Mouse (Mus musculus) urinary bladder, postnatal 36 days (tissue): ENCODE results near the gene Srbd1.

Source experiments
- DNase-seq, 2 experiments: peaks; one replicate each; pipeline ENCODE4 v3.0.0; 2022; ENCODE audit warnings: low spot score in 2 of 2, mixed read lengths in 1 of 2

The Srbd1 gene

DNA sequence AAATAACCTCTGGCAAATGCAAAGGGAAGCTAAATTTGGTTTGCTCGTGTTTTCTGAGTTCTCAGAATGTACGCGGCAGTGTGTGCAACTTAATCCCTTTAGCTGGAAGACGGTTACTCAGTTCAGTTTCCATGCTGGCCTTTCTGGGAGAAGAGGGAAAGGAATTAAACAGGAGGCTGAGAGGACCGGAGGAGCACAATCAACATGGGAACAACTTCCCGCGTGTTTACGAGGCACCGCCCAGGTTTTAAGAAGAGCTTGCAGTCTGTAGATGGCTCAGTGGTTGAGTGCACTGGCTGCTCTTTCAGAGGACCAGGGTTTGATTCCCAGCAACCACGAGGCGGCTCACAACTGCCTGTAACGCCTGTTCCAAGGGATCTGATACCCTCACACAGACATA, 109.8 kb downstream of the Srbd1 start:
- DNase-seq, result no peak

DNA sequence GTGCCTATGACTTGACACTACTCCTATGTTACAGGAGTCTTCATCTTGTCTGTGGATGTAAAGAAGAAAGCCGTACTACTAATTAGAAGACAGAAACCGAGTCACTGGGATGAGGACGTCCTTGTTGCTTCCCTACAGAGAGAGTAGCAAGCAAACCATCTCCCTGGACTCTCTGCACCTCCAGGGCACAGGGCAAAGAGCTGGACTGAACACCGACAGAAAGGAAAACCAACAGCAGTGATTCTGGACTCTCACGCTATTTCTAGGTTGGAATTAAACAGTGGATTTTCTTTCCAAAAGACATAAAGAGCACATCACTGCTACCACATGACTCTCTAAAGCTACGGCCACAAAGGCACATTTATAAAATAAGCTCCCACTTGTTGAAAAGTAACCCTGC, 110.3 kb downstream of the Srbd1 start:
- DNase-seq, result no peak

DNA sequence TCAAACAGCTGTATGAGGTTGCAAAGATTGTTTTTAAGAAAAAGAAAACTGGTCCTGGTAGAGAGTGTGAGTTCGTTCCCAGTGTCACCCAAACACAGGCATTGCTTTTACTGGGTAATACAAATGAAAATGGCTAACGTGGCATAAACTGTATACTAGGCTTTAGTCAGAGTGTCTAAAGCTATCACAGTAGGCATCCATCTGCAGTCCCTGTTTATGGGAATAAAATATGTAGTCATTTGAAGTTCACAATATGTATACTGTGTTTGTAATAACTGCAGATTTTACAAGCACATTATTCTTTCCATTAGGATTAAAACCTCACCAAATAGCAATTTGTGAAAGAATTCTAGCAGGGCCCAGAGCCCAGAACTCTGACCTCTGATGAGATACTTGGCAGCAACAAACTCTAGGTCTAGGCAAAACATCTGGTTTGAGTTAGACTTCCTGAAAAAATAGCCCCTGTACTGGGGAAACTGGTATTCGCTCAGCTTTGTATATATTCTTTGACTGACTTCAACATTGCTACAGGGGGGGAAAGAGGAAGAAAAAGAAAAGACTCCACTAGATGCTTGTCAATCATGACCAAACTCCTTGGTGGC, 112.8 kb downstream of the Srbd1 start:
- DNase-seq, result peak in 1 of 2 experiments; percentile 10

DNA sequence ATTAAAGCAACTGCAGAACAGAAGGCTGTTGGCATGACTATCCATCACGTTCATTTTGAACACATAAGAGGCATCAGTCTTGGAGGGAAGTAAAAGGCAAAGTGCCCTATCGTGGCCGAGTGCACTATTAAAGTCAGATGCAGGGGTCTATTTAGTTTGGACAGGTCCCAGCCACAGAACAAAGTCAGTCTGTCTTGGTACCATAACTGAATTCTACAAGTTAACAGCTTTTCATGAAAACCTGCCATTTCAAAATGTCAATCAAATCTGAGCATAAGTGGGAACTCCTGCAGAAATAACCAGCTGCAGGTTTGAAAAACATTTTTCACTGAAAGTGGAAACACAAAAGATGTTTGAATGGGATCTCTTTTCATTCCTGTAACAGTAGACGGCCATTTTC, 115.0 kb downstream of the Srbd1 start:
- no peak for DNase-seq

DNA sequence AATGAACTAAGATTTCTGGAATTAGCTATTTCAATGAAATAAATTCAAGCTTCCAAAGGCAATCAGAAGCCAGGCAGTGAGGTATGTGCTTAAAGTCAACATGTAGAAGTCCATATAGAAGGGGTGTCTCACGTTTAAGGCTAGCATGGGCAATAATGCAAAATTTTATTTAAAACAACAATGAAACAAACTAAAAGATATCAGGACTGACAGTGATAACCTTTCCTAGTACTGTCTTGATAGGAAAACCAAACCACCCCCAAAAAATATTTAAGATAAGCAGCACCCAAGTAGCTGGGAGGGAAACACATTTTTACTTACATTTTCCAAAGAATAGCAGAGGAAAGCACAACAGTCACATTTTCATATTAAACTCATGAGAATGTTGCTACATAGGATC, 115.8 kb downstream of the Srbd1 start:
- no peak for DNase-seq

DNA sequence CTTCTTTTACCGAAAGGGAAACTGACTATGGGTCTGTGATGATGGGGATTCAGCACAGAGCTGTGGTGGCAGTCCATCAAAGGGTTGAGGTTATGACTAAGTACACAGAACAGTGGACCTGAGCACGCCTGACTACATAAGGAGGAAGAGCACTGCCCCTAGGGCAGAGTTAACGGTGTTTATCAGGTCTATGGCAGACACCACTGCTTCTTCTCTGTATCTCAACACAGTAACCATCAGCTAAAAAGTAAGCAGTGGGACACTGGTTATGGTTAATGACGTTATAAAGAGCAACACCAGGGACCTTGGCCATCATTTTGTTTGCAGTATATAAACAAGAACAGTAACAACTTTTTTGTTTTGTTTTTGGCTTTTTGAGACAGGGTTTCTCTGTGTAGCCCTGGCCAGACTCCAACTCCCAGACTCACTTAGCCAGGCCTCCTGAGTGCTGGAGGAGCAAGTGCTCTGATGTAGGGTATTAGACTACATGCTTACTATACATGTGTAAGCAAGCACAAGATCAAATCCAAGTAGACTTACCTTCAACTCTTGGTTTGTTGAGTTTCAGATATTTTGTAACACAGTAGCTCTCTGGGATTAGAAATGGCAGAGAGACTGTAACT, 117.3 kb downstream of the Srbd1 start:
- no peak for DNase-seq

DNA sequence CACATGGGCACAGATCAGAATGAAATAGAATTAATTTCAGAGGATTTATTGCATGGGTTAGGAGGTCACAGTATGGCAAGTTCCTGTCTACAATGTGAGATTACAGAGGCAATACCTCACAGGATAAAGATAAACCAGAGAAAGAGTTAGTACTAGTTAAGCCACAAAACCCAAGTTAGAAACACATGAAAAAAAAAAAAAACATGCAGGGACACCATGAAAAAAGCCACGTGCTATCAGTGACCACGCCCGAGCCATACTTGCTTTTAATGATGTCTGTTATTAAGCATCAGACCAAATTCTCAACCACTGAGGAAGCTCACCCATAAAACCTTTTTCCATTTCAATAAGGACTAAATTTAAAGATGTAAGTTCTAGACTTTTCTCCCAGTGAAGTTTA, 120.4 kb downstream of the Srbd1 start:
- no peak for DNase-seq

DNA sequence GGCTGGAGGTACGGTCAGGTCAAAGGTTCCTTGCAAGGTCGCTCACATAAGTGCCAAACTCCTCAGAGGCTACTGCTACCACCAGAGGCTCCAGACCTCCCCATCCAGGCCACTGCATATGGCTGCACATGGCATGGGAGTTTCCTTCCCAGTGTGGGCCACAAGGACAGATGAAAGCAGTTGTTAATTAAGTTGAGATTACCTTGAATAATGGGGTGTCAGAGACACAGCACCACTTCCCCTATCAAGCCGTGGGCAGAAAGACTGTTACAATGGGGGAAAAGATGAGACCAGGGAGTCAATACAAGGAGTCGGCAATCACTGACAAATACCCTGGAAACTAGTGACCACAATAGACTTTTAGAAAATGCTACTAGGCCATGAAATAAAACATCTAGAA, 122.6 kb downstream of the Srbd1 start:
- DNase-seq, result no peak

DNA sequence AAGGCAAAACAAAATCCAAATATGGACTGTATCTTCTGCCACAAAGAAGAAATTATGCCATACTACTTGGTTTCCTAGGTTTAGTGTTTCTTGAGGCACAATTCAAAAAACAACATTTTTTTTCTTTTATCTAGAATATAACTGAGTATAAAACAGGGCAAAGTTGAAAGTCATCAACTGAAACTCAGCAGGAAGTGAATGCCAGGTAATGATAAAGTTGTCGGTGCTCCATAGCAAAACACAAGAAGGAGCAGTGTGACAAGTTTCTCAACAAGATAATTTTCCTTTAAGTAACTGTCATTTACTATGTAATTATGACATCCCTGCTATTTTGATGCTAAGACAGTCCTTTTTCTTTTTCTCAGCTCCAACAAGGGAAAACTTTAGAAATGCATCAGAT, 123.2 kb downstream of the Srbd1 start:
- no peak for DNase-seq

DNA sequence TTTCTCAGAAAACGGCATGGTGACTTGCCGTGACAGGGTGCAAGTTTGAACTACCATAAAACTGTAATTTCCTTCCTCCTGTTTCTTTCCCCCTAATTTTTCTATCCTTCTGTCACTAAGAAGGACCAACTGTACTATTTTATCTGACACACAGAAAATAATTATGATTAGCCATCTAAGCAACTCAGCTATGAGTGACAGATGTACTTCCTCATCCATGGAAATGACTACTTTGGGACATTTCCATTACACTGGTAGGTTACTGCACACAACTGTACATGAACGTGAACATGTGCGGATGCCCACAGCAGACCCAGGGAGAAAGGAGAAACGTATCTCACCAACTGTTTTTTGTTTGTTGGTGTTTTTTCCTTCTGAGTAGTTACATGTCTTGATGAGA, 123.7 kb downstream of the Srbd1 start:
- DNase-seq, result no peak

DNA sequence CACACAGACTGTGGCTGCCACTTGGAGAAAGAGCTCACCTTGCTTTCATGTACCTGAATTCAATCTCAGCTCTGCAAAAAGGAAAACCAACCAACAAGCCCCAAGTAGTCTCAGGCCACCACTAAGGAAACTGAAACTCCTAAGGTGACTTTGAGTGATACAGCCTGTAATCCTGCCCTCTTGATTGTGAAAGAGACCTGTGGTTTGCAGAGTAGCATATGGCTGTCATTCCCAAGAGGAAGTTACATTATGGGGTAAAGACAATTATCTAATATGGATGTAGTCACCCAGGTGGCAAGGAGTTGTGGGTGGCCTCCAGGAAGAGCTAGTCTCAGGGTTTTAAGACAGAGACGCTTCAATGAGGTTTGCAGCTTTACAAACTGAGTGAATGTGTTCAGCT, 125.2 kb downstream of the Srbd1 start:
- DNase-seq, result no peak

DNA sequence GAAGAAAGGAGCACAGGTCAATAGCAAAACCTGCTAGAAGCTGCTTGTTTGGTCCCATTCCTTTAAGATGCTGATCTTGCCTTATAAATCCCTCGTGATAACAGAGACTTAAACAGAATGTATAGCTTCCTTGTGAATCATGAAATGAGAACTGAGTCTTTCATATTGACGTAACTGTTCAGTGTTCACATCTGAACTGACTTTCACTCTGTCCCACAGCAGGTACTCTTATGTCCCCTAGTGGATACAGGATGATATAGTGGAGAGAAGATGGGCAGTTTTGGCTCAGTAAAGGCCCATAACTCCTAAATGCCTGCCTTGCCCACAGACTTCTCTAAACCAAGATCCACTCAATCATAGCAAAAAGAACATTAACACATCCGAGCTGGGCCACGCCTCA, 130.7 kb downstream of the Srbd1 start:
- no peak for DNase-seq

DNA sequence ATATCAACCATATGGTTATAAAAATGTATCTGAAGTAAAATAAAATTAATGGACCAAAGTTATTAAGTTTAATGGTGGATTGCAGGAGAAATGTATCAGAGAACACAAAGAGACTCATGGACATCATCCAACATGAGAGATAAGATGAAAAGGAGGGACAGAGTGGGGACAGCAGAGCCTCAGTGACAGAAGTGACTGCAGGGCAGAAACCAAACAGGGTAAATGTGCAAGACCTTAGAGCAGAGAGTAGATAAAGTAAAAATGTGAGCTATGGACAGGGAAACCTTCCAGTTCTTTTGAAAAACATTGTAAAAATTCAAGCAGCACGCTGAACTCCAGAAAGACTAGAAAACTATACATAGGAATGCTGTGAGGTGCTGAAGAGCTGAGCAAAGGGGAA, 132.4 kb downstream of the Srbd1 start:
- DNase-seq, result no peak

DNA sequence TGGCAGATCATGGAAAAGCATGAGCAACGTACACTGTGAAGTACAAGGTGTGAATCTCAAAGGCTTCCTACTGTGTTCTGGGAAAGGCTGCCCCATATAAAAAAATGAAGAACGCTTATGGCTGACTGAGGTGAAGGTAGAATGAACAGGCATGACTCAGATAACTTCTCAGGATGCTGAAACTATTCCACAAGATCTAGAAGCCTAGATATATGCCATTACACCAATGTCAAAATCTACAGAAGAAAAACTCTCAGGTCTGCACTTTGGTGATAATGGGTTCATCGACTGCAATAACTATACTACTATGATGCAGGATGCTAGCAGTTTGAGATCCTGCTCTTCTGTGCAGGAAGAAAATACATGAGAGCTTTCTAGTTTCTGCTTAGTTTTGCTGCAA, 133.1 kb downstream of the Srbd1 start:
- DNase-seq, result no peak

DNA sequence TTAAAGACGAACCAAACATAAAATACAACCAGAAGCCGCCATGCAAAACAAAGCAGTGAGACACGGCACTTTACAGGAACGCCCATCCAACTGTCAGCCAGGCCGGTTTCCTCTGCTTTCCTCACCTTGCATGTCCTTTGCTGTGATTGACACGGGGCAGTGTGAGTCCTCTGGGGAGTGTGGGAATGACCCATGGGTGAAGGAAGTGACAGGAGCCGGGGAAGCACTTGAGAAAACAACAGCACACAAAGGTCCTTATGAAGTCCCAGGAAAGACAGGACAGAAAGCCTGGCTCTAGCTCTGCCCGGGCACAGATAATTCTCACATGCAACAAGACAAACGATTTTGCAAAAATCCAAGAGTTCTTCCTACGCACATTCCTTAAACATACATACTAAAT, 136.6 kb downstream of the Srbd1 start:
- no peak for DNase-seq

DNA sequence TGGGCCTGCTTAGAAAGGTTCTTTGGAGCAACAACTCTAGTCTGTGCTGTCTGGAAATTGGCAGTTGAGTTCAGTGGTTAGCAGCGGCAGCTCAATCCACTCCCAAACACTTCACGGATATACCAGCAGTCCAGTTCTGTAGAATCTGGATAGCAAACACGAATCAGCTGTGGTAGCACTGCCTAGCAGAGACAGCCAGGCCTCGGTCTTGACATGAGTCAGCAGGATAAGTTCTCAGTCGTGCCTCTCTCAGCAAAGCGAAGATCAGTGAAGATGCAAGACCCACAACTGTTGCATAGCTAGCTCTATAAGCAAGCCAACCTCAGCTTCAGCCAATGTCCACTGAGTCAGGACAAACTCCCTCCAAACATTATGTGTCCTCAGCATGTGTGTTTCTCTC, 142.9 kb downstream of the Srbd1 start:
- DNase-seq, result no peak

DNA sequence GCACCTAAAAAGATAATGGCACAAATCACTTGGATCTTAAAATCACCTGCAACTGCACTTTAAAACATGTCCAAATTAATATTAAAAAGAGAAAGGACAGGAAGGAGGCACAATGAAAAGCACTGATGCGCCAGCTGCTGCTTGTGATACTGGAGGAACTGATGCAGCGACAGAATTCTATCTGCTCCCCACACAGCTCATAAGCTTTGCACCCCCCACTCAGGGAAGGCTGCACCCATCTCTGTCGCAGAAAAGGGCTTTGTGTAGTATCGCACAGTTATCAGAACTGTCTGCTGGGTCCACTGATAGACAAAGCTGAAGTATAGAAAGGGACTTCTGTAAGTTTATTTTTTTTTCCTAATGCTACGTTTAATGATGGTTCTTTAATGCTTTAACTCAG, 143.3 kb downstream of the Srbd1 start:
- no peak for DNase-seq

DNA sequence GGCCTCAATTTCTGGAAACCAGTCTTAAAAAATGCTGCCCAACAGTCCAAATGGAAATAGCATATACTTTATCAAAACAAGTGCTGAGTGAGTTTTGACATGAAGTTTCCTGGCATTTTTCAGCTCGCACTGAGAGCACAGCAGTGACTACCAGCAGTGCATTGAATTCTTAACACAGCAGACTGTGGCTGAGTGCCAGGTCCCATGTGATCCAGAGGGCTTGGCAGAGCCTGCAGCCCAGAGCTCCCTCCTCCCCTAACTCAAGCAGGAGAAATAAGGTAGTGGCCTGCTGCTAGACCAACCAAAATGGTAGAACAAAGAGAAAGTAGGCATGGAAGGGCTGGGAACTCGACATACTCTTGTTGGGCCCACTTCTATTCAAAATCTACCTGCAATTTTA, 149.2 kb downstream of the Srbd1 start:
- DNase-seq, result peak in 1 of 2 experiments; percentile 69

DNA sequence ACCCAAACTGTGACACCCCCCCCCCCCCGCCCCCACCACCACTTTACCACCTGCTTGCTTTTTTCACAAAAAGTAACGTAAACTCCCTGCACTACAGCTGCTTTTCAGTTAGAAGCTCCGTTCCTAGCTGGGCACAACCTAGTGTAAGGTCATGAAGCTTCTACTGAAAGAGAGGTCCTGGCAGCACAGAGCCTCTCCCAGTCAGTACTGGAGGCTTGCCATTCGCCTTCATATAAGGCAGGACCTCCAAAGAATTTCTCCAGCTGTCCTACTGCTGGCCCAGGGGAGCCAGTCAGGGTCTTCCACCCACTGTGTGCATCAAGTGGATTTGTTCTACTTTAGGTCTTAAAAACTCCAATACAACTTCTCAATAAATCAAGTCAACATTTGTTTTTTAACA, 149.9 kb downstream of the Srbd1 start:
- DNase-seq, result no peak

DNA sequence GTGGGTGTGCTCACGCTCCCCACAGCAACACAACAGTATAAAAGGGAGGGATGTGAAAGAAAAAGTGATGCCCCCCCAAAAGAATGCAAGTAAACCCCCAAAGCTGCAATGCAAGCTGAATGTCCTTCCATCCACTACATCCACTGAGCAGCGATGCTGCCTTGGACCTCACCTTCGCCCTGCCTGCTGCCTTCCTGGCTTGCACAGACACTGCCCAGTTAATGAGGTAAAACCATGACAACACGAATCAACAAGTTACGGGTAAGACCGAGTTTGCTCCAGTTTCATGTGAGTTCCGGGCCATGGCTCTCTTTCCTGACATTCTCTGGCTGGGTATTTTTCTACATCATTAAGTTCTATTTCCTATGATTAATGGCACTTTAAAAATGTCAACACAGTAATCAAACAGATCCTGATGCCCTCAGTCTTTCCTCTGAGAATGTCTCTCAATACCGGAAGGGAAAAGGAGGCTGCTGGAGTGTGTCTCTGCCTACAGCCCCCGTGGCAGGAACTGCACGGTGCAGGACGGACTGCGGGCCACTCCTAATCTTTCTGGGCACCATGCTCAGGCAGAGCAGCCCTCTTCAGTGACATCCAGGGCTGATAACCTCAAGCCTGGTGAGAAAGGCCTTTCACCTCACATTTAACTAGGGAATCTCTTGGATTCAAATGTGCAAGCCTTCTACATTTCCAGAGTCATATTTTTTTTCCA, 155.8 kb downstream of the Srbd1 start:
- DNase-seq, result no peak

DNA sequence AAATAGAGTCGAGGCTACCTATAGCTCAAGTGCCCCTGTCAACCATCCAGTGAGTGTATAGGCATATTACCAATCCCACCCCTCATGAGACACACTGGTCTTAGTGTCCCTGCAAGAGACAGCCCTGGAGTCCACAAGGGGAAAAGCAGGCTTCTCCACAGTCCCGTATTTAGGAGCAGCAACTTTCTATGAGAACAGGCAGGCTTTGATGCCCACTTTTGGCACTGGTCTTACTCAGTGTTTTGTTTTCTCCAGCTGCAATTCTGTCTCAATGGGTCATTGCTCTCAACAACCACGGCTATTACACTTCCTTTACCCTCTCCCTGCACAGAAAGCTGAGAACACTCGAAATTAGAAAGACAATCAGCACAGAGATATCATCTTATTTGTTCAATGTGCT, 157.4 kb downstream of the Srbd1 start:
- no peak for DNase-seq

DNA sequence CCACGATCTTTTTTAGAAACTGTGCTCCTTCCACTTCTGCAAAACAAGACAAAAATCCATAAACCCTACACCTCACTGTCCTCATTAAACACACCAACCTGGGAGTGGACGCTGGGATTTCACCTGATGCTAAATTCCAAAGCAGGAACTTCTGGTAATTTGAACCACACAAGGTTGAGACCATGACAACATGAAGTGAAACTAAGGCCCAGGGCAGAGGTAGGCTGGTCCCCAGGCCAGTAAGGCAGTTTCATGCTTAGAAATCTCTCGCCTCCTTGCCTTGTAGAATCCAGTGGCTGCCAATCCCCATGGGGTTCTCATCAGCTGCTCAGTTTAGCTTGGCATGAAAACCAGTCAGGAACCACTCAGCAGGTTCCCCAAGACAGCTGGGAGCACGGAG, 158.4 kb downstream of the Srbd1 start:
- DNase-seq, result no peak

DNA sequence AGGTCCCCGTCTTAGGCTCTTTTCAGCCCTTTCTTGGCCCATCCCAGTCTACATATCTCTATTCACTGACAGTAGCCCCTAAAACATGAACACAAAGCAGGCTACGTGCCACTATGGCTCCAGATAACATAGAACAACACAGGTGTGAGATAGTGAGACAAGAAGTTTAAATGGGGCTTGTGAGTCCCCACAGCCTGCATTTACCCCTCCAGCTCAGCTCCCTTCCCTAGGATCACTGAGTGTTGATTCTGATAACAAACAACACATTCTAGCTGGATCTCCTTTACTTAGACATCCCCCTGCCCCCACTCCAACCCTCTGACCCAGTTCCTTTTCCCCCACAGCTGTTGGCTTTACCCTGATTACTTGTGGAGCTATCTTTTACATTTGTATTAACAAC, 158.8 kb downstream of the Srbd1 start:
- no peak for DNase-seq

DNA sequence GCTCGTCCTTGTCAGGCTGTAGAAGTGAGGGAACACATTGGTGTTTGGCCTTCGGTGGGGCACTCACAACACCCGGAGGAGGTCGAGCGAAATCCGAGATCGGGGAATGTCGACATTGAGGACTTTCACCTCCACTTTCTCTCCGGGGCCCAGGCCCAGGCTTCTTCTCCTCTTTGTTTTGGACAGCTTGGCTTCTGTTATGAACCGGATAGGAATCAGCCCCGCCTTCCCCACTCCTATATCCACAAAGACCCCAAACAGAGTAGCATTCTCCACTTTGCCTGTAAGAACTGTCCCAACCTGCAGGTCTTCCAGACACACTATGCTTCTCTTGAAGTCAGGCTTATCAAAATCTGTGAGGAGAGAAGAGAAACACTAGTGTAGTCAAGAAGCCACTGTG, 159.8 kb downstream of the Srbd1 start:
- no peak for DNase-seq
